Mouse (Mus musculus) neural tube, embryonic 14.5 days (tissue): ENCODE results near the gene Arx. TPM values are rescaled to one million over a fixed set of nuclear protein-coding genes. Genes with fewer than 3 reads are reported as not detected.

Source experiments
- ATAC-seq: fragments of 200-750 bp; cut with Nextera tagmentation; 2 replicates; pipeline ENCODE4 v1.8.0; 2017; ENCODE audit warnings: low read depth, mild to moderate bottlenecking, moderate TSS enrichment, moderate library complexity
- H3K27ac ChIP-seq: fragments of 300-500 bp; sonication (generic); 2 replicates; pipeline ENCODE4 v1.5.1; 2014; ENCODE audit warnings: low read depth, mild to moderate bottlenecking, control low read depth, low read length, moderate library complexity, mixed read lengths
- H3K27me3 ChIP-seq: fragments of 300-500 bp; sonication (generic); 2 replicates; pipeline ENCODE4 v1.6.1; 2014; ENCODE audit warnings: low read length; ENCODE audit not compliant: control insufficient read depth, insufficient read depth
- H3K36me3 ChIP-seq: fragments of 300-500 bp; sonication (generic); 2 replicates; pipeline ENCODE4 v1.6.1; 2014; ENCODE audit warnings: low read length, mixed read lengths; ENCODE audit not compliant: control insufficient read depth, insufficient read depth
- H3K4me1 ChIP-seq: fragments of 300-500 bp; sonication (generic); 2 replicates; pipeline ENCODE4 v1.6.1; 2014; ENCODE audit warnings: low read length; ENCODE audit not compliant: control insufficient read depth, insufficient read depth
- H3K4me2 ChIP-seq: fragments of 300-500 bp; sonication (generic); 2 replicates; pipeline ENCODE4 v1.6.1; 2014; ENCODE audit warnings: mild to moderate bottlenecking, low read depth, low read length, control low read depth
- H3K4me3 ChIP-seq: fragments of 300-500 bp; sonication (generic); 2 replicates; pipeline ENCODE4 v1.5.1; 2014; ENCODE audit warnings: low read depth, low read length, control low read depth, mixed read lengths
- H3K9ac ChIP-seq: fragments of 300-500 bp; sonication (generic); replicated peaks from 2 replicates; pipeline ENCODE4 v1.6.1; 2014; ENCODE audit warnings: low read depth, mild to moderate bottlenecking, control low read depth, low read length, mixed read lengths
- H3K9me3 ChIP-seq: fragments of 300-500 bp; sonication (generic); 2 replicates; pipeline ENCODE4 v1.6.1; 2016; ENCODE audit warnings: low read length; ENCODE audit not compliant: control insufficient read depth
- WGBS: fragments of 180-500 bp; shearing (Covaris S2); extraction: QIAGEN DNeasy Blood & Tissue Kit; methylation state at CpG from one replicate; pipeline ENCODE4 v1.1.7; 2014; 5-methylcytosine and 5-hydroxymethylcytosine counted together
- polyA plus RNA-seq: library from polyadenylated mRNA; unstranded; fragments of >200 nt; fragmentation: Nextera tagmentation; extraction: Ambion mirVana; gene quantifications from 2 replicates; pipeline ENCODE4 v1.2.1, GENCODE M21; 2014

Arx gene
- polyA plus RNA-seq, 1 experiment from 2014 or later = 1.1 TPM

DNA sequence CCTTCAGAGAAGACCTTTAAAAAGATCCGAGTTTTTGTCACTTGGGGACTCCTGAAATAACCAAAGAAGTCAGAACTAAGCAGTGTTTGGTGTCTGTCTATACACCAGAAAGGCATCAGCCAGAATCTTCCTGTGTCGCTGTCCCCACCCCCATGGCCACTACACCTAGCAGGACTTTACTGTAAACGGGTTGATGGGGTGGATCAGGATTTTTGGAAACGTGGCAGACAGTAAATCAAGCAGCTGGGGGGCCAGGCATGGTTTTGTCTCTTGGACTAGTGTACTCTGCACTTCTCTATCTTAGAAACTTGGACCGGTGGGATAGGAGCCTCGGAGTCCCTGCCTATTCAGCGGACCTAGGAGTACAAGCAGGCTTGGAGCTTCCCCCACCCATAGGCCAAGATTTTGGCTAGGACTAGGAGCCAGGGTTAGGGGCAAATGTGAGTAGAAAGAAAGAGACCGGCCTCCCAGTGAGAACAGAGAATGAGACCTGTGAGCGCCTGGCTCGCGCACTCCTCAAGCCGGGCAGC lies 3.7 kb downstream of the Arx start:
- 14% methylated on average over 12 of the region's 12 CpGs for WGBS
- Histone ChIP-seq H3K36me3 (no peaks in the 10 kb centered on the region), H3K27me3 (peaks cover 25% of the 10 kb centered on the region), H3K9ac (no peak overlapping the region), H3K27ac (no peak overlapping the region), H3K4me2 (no peak overlapping the region), H3K4me1 (peaks cover 5% of the 10 kb centered on the region), H3K9me3 (no peaks in the 10 kb centered on the region), H3K4me3 (no peak overlapping the region)
- ATAC-seq = no peak

- no peak overlapping the region for H3K9ac ChIP-seq
- H3K27ac ChIP-seq = no peak overlapping the region
- no peaks in the 10 kb centered on the region for H3K36me3 ChIP-seq
- no peak overlapping the region for H3K4me2 ChIP-seq
- peaks cover 5% of the 10 kb centered on the region for H3K4me1 ChIP-seq
- peaks cover 25% of the 10 kb centered on the region for H3K27me3 ChIP-seq
- 13% methylated on average over 6 of the region's 6 CpGs for WGBS
- H3K9me3 ChIP-seq = no peaks in the 10 kb centered on the region
- H3K4me3 ChIP-seq = no peak overlapping the region
- no peak for ATAC-seq
These were observed 5.8 kb downstream of the Arx start for GRCm38 (mm10) chrX:93292031-93292430.

GRCm38 (mm10) chrX:93294736-93295490 lies 8.7 kb downstream of the Arx start:
- no peak overlapping the region for H3K27ac ChIP-seq
- no peaks in the 10 kb centered on the region for H3K9me3 ChIP-seq
- H3K9ac ChIP-seq = no peak overlapping the region
- 23% methylated on average over 25 of the region's 25 CpGs for WGBS
- no peak overlapping the region for H3K4me3 ChIP-seq
- no peak for ATAC-seq
- H3K4me2 ChIP-seq = no peak overlapping the region
- peaks cover 22% of the 10 kb centered on the region for H3K27me3 ChIP-seq
- no peaks in the 10 kb centered on the region for H3K36me3 ChIP-seq
- H3K4me1 ChIP-seq = no peaks in the 10 kb centered on the region

- peaks cover 26% of the 10 kb centered on the region for H3K27me3 ChIP-seq
- 11% methylated on average over 5 of the region's 5 CpGs for WGBS
- no peak overlapping the region for H3K4me2 ChIP-seq
- no peaks in the 10 kb centered on the region for H3K9me3 ChIP-seq
- no peak overlapping the region for H3K27ac ChIP-seq
- no peak overlapping the region for H3K9ac ChIP-seq
- no peak overlapping the region for H3K4me3 ChIP-seq
- H3K4me1 ChIP-seq = no peaks in the 10 kb centered on the region
- ATAC-seq = no peak
- H3K36me3 ChIP-seq = no peaks in the 10 kb centered on the region
These were observed 9.6 kb downstream of the Arx start for GRCm38 (mm10) chrX:93295819-93296218.

DNA sequence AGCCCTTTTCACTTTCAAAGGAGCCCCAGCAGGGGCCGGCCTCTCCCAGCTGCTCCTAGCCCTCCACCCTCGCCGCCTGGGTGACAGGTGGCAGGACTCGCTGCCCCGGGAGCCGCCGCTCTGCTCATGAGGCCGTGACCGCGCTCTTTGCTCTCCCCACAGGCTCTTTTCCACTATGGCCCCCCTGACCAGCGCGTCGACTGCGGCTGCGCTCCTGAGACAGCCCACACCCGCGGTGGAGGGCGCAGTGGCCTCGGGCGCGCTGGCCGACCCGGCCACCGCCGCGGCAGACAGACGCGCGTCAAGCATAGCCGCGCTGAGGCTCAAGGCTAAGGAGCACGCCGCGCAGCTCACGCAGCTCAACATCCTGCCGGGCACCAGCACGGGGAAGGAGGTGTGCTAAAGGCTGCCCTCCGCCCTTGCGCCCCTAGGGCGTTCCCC lies 10.8 kb downstream of the Arx start:
- no peak overlapping the region for H3K27ac ChIP-seq
- H3K4me3 ChIP-seq = no peak overlapping the region
- H3K4me2 ChIP-seq = 0 out of 2 replicates have a peak overlapping the region, but pooled peaks have one; percentile 7
- ATAC-seq = peak; percentile 58
- H3K4me1 ChIP-seq = no peaks in the 10 kb centered on the region
- peaks cover 30% of the 10 kb centered on the region for H3K27me3 ChIP-seq
- H3K9me3 ChIP-seq = no peaks in the 10 kb centered on the region
- WGBS = 20% methylated on average over 38 of the region's 40 CpGs
- no peak overlapping the region for H3K9ac ChIP-seq
- H3K36me3 ChIP-seq = no peaks in the 10 kb centered on the region

DNA sequence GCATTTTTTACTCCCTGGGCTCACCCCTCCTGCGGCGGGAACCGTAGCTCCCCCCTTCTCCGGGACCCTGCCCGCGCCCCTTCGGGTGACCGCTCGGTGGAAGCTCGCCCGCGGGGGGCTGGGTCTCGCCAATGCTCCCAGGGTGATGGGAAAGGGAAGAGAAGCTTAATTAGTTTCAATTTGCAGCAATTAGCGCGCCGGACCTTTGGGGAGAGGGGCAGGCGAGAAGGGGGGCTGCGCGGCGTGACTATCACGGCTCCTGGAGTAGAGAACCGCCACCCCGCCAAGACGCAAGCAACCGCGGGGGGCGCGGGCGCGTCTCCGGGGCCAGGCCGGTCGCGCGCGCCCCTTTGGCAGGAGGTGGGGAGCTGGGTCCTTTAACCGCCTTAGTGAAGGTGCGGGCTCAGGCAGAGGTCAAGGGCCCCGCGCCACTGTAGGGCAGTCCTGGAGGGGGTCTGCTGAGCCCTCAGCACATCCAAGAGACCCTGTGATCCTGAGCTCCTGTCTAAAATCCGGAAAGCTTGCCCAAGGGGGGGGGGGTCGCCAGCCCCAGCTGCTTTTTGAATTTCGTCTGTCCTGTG lies 12.9 kb downstream of the Arx start:
- H3K27ac ChIP-seq = no peak overlapping the region
- 0 out of 2 replicates have a peak, but pooled peaks have one; percentile 38 for ATAC-seq
- no peak overlapping the region for H3K4me3 ChIP-seq
- 12% methylated on average over 23 of the region's 43 CpGs for WGBS
- H3K4me1 ChIP-seq = no peaks in the 10 kb centered on the region
- no peaks in the 10 kb centered on the region for H3K36me3 ChIP-seq
- H3K9ac ChIP-seq = no peak overlapping the region
- no peaks in the 10 kb centered on the region for H3K9me3 ChIP-seq
- peaks cover 36% of the 10 kb centered on the region for H3K27me3 ChIP-seq
- no peak overlapping the region for H3K4me2 ChIP-seq

DNA sequence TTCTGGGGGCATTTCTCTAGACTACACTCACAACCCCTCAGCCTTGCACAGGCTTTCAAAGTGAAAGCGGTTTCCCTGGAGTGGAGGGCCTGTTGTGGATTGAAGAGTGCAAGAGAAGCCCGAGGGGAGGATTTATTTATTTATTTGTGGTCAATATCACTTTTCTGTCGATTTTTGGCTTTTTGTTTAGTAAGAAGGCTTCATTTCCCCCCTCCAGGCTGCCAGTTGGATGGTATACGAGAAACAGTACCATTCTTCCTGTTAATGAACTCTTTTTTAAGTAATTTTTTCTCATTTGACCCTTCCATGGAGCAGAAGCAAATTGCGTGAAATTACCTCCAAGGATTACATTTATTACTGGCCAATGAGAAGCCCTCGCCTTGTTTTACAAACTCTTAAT lies 13.5 kb downstream of the Arx start:
- H3K9me3 ChIP-seq = no peaks in the 10 kb centered on the region
- H3K36me3 ChIP-seq = no peaks in the 10 kb centered on the region
- H3K4me1 ChIP-seq = no peaks in the 10 kb centered on the region
- H3K27me3 ChIP-seq = peaks cover 37% of the 10 kb centered on the region
- H3K4me2 ChIP-seq = no peak overlapping the region
- ATAC-seq = no peak
- 19% methylated on average over 6 of the region's 6 CpGs for WGBS
- no peak overlapping the region for H3K27ac ChIP-seq
- H3K4me3 ChIP-seq = no peak overlapping the region
- H3K9ac ChIP-seq = no peak overlapping the region

DNA sequence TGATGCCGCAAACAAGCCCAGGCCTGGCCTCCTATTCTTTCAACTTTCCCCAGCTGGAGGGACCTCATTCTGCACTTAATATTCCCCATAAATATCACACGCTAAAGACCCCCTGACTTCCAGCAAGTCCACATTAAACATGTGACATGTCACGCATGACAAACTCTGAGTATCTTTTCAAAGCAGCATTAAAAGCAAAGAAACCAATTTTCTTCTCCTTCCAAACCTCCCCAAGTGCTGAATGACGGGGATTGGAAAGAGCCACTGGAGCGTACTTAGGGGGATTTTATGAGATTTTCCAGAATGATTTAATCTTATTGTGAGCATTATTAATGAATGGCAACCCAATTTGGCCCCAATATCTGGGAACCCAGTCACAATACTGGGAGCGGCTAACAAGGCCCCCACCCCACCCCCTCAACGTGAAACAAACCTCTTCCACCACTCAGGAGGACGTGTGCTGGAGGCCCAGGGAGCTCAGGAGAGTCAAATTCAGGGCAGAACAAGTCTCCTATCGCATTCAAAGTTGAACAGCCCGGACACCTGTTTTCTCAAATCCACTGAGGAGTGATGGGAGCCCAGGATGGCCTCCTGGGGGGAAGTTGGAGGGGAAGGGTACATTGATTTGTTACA lies 14.1 kb downstream of the Arx start:
- no peak overlapping the region for H3K9ac ChIP-seq
- no peak overlapping the region for H3K27ac ChIP-seq
- no peaks in the 10 kb centered on the region for H3K36me3 ChIP-seq
- ATAC-seq = no peak
- 23% methylated on average over 10 of the region's 10 CpGs for WGBS
- no peak overlapping the region for H3K4me2 ChIP-seq
- H3K9me3 ChIP-seq = no peaks in the 10 kb centered on the region
- H3K4me1 ChIP-seq = no peaks in the 10 kb centered on the region
- no peak overlapping the region for H3K4me3 ChIP-seq
- H3K27me3 ChIP-seq = peaks cover 37% of the 10 kb centered on the region

DNA sequence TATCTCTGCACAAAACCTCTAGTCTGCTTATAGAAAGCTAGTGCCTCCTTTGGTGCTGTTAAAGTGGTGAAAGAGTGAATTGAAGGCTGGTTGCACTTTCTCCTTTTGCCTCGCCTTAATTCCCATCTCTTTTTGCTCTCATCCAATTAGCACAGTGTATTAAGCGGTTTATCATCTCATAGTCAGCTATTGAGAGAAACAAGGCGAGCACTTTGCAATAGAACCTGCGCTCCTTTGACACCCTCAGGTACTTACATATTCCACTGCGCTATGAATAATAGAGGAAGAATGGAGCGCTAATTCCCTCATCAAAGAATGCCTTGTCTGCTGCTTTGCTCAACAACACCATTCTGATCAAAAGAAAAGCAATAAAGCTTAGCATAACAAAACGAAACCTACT lies 15.6 kb downstream of the Arx start:
- Histone ChIP-seq H3K4me3 (no peak overlapping the region), H3K9ac (no peak overlapping the region), H3K4me1 (no peaks in the 10 kb centered on the region), H3K36me3 (no peaks in the 10 kb centered on the region), H3K27ac (no peak overlapping the region), H3K4me2 (no peak overlapping the region), H3K9me3 (no peaks in the 10 kb centered on the region), H3K27me3 (peaks cover 29% of the 10 kb centered on the region)
- no peak for ATAC-seq
- 17% methylated on average over 7 of the region's 7 CpGs for WGBS
